Mouse (Mus musculus): ENCODE results near the gene Erp27.

Erp27 gene

DNA sequence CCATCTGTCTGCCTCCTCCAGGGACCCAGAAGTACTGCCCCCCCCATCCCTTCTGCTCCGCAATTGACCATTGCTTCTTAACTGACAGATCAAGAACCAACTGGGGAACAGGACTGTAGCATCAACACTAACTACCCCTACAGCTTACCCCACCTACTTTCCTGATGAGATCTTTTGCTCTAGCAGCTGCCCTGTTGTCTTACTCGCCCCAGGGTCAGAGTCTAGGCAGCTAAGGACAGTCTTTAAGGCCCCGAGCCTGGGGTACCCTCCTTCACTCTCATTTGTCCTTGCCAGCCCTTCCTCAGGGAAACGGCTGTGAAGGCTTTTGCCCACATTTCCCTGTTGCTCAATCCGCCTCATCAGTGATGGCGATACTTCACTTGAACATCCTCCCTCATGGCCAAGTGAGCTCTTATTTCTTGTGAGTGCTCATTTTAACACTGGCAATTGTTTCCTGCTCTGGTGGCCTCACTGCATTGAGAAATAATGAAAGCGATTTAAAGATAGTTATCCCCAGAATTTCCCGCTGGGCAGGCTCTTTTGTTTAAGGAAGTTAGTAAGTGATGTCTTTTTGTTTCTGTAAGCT, 18.0 kb downstream of the Erp27 start:
- DNase-seq = no peak

DNA sequence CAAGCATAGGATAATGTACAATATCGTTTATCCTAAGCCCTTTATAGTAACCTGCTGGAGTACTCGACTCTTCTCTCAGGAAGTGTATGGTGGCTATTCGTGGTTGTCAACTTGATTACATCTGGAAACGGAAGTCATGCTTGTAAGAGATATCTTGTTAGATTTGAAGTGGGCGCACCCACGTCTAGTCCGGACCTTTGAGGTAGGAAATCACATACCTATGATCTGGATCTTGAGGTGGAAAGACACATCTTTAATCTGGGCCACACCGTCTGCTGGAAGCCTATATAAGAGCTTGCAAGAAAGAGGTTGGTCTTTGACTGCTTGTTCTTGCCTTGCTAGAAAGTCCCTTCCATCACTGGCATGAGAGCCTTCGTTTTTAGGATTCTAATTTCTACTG, 19.5 kb downstream of the Erp27 start:
- DNase-seq = no peak

DNA sequence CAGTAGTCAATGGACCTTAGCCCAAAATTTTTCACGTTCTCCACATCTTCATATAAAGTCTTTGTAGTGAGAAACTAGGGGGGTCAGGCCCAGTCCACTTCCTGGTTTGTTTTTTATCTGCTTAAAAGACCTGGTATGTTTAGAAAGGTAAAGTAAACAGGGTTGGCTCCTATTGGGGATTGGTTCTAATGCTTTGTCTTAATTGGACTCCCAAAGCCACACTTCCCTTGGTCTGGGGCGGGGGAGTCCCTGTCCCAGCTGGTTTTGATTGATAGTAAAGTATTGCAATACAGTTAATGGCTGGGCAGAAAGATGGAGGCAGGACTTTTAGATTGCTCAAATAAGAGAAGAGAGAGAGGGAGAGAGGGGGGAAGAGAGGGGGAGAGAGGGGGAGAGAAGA, 21.0 kb downstream of the Erp27 start:
- no peak for DNase-seq

DNA sequence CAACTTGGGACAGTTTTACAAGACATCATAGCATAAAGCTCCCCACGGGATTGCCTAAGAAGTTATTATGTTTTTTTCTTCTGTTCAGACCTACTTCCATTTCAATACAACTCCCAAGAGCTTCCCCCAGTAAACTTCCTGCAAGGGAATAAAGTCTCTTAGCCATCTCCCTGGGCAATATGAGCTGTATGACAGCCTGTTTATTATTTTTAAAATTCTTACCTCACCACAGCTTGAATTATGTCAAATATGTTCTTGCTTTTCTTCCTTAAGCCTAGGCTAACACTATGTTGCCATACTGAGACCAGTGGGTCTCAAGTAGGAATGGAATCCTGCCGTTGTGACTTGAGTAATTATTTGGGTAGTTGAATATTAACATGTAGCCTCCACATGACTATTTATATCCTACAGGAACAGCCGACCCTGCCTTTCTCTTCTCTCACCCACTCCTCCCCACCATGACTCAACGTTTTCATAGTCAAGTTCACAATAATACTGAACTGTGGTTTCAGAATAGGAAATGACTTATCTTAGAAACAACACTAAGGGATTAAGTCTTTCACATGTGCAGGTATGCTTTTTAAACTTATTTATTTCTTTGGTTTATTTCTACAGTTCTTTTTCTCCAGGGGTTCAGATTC, 21.5 kb downstream of the Erp27 start:
- DNase-seq = no peak

DNA sequence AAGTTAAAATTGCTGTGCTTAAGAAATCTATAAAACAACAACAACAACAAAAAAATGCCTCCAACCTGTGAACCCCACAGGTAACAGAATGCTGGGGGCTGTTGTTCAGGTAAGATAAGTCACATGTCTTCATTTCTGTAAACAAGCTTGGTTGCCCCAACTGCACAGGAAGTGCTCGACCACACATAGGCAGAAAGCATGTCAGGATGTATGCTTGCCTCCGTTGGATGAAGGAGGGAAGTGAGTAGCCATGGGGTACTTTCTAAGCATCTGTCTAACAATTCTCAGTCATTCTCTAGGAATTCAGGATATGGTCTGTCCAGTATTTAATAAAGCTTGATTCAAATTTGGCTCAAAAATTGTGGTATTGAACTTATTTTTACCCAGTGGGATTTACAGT, 23.0 kb downstream of the Erp27 start:
- no peak for DNase-seq

DNA sequence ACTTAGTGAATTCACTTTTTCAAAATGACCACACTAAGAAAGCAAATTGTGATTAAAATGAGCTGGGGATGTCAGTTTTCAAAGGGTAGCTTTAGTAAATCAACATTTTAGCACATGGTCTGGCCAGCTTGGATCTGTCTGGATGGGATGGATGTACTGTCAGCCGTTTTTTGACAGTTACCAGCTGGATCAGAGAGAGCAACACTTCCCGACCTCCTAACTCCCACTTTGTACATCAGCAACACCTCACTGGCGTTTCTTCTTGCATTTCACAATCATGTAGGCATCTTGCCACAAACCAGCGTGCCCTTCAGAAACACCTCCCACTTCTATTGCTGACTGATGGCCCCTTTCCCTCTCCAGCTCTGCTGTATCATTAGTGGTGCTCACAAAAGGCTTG, 23.8 kb downstream of the Erp27 start:
- peak; percentile 22 to 37 for DNase-seq

DNA sequence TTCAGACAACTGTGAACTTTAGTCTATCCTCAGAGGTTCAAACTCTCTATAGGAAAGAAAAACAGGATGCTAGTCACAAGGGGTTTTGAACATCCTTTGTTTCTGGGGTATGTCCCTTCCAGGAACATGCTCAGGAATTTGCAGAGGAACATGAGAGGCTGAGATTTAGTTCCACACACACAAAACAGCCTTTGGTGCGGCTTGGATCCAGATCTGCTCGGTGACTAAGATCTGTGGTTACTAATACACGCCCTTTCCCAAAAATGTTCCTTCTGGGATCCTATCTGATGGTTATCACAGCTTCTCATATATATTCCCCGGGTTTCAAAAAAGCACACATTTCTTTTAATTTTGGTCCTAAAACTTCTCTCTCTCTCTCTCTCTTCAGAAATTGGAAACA, 24.2 kb downstream of the Erp27 start:
- DNase-seq = no peak

DNA sequence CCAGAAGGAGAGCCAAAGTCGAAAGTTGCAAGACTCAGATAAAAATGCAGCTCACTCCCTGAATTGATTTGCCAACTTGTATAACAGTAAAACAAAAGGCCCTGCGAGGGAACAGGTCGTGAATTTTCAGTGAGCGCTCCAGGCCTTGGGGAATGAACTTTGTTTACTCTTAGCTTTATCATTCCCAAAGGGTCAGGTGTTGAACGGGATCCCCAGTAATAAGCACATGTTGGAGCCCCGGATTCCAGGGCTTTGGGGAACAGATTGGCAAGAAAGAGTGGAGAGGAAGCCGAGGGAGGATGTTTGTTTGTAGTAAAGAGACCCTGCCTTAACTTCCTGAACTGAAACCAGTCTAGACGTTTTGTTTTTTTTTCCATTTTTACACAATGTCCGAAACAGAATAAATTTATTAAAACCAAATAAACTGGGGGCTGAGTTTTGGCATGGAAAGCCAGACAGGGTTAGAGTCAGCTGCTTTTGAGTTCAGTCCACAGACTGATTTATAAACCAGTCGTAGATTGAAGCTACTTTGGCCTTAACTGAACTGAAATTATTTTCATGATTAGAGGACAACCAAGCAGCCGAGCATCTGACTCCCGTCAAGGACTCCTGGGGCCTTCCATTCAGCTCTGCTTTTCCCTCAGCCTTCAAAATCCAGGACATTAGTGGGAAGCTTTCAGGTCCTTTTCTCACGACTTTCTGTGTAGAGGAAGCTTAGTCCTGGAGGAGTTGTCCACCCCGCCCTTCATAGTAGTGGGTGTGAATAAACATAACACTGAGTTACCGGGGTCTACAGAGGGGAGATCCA, 27.2 kb downstream of the Erp27 start:
- DNase-seq = peak; percentile 20 to 50

DNA sequence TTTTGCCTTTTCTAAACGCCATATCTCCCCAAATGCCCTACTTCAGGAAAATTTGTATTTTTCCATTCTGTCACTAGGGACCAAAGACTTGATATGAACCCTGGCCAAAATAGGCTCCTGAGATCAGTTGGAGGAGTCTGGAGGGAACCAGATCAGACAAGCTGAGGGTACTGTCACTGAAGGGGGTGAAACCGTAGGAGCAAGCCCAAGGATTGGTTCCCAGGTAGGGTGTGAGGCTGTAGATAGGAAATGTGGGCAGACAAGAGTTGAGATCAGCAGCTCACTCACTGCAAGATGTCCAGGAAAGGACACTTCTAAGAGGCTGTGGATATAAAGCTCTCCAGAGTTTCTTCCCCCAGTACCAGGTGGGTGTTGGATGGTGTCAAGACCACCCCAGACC, 30.0 kb downstream of the Erp27 start:
- DNase-seq = no peak

DNA sequence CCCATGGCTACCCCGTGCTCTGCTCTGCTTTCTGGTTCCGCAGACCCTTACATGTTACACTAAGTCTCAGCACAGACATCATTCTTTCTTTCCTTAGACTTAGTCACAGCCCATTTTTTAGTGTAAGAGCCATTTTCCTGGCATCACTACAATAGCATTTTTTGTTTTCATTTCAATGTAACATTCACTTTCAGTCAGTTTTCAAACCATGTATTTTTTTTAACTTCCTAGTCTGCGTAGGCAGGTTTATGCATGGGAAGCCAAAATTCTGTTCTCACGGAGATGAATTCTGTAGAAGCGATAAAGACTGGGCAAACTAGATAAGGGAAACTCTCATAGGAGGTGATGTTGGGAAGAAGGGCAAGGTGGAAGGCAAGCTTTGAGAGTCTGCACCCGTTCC, 32.4 kb downstream of the Erp27 start:
- DNase-seq = no peak

DNA sequence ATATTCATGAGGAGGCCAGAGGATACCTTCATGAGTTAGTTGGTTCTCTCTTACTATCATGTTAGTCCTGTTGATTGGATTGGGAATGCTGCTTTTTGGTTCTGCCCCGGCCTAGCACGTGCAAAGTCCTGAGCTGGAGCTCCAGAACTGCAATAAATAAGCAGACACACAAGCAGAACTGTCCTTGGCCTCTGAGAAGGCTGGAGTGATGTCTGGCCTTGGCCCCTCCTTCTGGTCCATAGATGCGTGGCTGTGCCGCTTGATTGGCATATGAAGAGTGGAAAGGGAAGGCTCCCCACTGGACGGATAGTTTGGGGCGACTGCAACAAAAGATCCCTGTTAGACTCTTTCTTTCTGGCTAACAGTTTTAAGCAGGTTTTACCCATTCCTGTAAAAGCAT, 32.9 kb downstream of the Erp27 start:
- no peak for DNase-seq

DNA sequence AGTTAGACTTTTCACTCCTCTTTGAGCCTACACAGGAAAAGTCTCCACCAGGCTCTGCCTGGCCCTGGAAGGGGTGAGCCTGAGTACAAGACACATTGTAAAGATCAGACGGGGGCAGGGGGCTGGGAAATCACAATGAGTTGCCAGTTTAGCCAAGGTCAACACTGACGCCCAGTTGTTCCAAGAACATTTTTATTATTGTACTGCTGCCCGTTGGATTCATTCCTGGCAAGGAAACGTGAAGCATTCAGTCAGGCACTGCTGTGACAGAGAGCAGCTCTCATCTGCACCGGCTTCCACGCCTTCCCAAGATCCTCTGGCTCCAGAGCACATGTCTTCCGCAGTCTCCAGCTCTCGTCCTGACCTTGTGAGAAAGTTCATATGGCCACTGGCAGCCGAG, 34.1 kb downstream of the Erp27 start:
- peak; percentile 49 to 86 for DNase-seq

DNA sequence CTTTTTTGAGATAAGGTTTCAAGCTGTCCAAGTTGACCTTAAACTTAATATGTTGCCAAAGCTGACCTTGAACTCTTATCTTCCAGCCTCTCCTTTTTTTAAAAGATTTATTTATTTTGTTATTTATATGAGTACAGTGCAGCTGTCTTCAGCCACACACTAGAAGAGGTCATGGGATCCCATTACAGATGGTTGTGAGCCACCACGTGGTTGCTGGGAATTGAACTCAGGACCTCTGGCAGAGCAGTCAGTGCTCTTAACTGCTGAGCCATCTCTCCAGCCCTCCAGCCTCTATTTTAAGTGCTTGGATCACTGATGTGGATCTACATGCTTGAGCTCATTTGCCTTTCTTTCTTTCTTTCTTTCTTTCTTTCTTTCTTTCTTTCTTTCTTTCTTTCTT, 37.2 kb downstream of the Erp27 start:
- peak in 1 of 2 experiments; percentile 49 for DNase-seq

DNA sequence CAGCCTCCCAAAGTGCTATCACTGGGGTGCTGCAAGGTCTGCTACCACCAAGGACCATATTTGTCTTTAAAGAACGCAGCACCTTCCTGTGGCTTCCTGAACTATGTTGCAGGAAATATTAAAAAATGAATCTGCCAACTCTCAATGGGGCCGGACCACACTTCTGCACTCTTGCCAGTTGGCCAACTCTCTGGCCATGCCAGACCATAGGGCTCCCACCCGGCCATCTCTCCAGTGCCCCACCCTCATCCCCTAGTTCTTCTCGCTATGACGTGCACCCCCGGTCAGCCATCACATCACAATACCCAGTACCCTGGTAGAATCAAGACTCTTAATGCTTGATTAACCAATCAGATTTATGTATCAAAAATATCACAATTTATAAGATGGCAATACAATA, 38.0 kb downstream of the Erp27 start:
- DNase-seq = no peak

DNA sequence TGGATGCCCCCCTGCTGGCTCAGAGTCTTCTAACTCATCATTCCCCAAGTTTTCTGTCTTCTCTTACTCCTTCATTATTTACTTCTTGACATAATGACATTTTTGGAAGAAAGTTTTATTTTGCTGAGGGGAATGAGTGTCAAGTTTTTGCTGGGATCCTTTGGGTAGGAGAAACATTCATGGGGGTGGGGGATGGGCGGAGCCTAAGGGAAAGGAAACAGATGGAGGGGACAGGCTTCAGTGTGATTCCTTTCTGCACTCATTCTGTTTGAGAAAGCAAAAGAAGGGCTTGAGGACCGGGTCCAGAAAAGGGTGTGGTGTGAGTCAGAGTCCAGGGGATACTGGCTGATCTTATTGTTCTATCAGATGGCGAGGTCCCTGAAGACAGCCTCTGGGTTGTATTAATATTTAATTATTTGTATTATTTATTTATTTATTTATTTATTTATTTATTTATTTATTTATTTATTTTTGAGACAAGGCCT, 38.5 kb downstream of the Erp27 start:
- peak in 1 of 2 experiments; percentile 46 for DNase-seq

DNA sequence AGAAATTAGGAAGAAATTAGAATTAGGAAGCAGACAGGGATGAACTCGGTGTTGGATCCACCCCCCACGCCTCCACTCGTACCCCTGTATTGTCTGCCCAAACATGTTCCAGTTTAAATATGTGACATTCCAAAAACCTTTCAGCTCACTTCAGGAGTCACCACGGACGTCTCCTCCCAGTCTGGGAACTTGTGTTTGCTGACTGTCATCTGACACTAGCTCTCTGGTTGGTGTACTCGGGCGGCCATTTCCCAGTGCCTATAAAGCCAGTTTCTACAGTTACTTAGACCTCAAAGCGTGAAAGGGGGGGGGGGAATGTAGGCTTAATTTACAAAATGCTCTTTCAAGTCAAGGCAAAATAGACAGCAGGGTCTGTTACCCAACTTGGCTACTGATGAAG, 40.3 kb downstream of the Erp27 start:
- no peak for DNase-seq

DNA sequence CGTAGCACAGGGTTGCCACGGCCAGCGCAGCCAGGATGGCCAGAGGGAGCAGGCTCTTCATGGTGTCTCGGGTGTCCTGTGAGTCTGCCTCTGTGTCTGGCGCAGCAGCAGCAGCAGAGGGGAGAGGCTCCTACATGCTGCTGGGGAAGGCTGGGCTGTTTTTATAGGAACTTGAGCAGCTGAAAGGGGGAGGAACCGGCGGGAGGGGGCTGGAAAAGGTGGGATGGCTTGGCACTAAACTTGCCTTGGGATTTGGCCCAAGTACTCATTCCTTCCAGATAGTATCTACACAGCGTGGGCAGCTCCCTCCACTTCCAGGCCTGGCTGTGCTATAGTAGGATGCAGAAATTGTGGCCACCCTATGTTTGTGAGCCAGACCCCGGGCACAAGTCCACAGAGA, 46.3 kb downstream of the Erp27 start, which contains the start of gene Mgp:
Gene Mgp, minus strand, starts transcription at position 154 of the 400 bp plus-strand sequence.
- DNase-seq = peak; percentile 31 to 39

DNA sequence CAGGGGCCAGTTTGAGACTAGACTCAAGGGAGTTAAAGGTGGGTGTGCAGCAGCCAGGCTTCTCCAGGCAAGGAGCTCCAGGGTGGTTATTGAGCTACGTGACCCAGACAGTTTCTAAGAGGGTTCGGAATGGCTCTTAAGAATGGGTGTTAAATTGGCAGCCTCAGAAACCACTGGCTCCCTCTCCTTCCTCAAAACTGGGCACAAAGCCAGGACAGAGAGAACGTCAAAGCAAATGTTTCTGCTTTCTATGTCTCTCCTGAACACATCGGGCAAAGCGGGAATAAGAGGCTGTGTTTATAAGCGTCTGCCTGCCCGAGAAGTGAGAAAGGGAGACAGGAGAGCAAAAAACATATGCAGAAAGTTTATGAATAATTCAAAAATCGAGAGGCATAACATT, 47.4 kb downstream of the Erp27 start:
- DNase-seq = peak in 1 of 2 experiments; percentile 43

DNA sequence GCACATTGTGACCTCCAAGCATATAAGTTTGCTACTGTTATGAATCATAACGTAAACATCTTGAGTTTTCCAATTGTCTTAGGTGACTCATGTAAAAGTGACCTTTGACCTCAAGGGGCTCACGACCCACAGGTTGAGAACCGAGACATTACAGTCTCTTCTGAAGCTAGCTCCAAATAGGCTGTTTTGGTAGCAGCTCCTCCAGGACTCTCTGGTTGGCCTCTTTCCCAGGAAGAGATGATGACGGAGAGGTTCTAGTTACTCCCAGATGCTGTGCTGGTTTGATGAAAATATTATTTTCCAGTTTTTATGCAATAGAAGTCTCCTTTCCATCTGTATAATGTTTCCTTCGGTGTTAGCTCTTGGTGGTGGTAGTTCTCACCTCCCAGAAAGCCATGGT, 53.1 kb downstream of the Erp27 start:
- no peak for DNase-seq

DNA sequence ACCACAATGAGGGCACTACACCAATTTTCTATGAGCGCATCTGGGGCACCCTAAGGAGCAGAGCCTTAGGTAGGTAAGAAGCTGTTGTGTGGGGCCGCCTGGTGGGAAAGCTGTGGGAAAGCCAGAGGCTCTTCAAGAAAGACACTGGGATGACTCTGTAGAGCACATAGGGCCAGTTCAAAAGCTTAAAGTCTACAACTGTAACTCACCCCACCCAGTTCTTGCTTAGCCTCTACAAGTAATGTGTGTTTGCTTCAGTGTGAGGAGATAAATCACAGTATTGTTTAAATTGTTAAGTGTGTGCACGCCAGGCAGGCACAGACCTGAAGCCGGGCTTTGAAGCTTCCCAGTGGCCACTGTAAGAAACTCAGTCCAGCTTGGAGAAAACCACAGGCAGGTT, 55.8 kb downstream of the Erp27 start:
- DNase-seq = peak in 1 of 2 experiments; percentile 7

DNA sequence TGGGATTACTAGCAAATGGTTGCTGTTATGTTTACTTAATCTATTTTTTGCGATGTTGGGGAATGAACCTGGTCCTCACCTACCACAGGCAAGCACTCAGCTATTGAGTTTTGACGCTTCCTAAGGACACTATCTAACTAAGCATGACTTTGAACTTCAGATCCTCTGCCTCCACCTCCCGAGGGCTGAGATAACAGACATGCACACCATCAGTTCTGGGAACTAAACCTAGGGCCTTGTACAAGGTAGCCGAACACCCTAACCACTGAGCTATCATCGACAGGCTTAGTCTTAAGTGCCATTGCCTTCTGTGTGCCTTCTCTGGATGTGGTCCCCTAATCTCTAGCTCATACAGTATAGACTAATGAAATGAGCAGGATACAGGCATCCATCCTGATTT, 56.6 kb downstream of the Erp27 start:
- DNase-seq = peak in 1 of 2 experiments; percentile 4

DNA sequence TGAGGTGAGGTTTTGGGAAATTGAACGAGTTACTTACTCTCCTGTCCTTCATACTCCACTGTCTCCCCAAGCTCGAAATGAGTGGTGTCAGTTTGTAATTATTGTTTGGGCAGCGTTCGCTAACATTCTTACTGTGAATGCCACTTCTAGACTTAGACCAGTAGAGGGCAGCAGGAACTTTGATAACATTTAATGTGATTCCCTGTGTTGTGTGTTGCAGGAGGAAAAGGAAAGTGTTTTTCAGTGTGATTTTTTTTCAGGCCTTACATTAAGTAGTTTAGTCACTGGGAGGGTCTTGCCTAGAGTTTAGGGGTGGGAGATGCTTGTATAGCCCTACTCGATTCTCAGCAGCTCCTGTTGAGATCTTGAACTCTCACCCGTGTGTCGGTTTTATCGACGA, 61.0 kb downstream of the Erp27 start:
- DNase-seq = peak; percentile 24 to 30

DNA sequence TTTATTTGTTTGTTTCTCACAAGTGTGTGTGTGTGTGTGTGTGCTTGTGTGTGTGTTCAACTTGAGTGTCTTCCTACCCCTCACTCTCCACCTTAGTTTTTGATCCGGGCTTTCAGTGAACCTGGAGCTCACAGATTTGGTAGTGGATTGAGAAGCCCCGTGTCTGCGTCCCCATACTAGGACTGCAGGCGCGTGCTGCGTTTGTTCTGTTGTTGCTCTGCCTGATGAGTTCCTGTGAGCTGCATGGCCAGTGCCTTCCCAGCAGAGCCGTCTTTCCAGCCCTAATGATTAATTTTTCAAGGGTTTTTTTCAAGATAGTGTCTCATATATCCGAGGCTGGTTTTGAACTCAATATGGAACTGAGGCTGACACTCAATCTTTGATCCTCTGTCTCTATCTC, 63.6 kb downstream of the Erp27 start:
- DNase-seq = peak in 1 of 2 experiments; percentile 40

DNA sequence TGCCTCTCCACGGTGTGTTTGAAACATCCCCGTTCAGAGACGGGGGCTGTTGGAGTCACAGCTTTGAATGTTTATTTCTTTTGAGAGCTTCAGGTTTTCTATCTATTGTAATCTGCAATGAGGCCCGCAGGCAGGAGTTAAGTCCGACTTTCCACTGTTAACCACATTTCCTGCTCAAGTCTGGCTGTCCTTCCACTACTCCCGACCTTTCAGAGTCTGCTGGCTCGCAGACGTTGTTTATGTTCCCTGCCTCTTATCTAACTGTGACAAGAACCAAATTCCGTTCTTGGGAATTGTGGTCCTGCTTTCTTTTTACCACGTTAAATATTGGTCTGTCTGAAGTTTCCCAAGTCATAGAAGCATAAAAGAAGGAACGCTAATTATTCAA, 64.1 kb downstream of the Erp27 start:
- peak; percentile 21 to 63 for DNase-seq

All from kidney, postnatal 25 days (tissue).